Mouse (Mus musculus) brown adipose tissue, adult 24 weeks (tissue): Measurements from ENCODE around the gene Ccp110. TPM values are rescaled to one million over a fixed set of nuclear protein-coding genes. Genes with fewer than 3 reads are reported as not detected.

ENCODE experiments used
- H3K27ac ChIP-seq: fragments of 200-500 bp; replicated peaks from 2 replicates; pipeline ENCODE4 v1.5.1; 2012; ENCODE audit warnings: low read depth, mild to moderate bottlenecking, low read length
- H3K4me1 ChIP-seq: fragments of 200-500 bp; 2 replicates; pipeline ENCODE4 v1.6.1; 2012; ENCODE audit warnings: low read length, mixed read lengths; ENCODE audit not compliant: control insufficient read depth, insufficient read depth, insufficient read length
- H3K4me3 ChIP-seq: fragments of 200-500 bp; 2 replicates; pipeline ENCODE4 v1.5.1; 2012; ENCODE audit warnings: low read depth, mild to moderate bottlenecking, low read length, moderate library complexity; ENCODE audit not compliant: insufficient read depth
- polyA plus RNA-seq: library from polyadenylated mRNA; stranded (reverse); fragments of >200 nt; gene quantifications from 2 replicates; pipeline ENCODE4 v1.2.4, GENCODE M21; 2012; ENCODE audit not compliant: missing spikeins, insufficient read depth, insufficient read length

The Ccp110 gene
- polyA plus RNA-seq: 1.0 and 1.3 TPM in 2 replicates

DNA sequence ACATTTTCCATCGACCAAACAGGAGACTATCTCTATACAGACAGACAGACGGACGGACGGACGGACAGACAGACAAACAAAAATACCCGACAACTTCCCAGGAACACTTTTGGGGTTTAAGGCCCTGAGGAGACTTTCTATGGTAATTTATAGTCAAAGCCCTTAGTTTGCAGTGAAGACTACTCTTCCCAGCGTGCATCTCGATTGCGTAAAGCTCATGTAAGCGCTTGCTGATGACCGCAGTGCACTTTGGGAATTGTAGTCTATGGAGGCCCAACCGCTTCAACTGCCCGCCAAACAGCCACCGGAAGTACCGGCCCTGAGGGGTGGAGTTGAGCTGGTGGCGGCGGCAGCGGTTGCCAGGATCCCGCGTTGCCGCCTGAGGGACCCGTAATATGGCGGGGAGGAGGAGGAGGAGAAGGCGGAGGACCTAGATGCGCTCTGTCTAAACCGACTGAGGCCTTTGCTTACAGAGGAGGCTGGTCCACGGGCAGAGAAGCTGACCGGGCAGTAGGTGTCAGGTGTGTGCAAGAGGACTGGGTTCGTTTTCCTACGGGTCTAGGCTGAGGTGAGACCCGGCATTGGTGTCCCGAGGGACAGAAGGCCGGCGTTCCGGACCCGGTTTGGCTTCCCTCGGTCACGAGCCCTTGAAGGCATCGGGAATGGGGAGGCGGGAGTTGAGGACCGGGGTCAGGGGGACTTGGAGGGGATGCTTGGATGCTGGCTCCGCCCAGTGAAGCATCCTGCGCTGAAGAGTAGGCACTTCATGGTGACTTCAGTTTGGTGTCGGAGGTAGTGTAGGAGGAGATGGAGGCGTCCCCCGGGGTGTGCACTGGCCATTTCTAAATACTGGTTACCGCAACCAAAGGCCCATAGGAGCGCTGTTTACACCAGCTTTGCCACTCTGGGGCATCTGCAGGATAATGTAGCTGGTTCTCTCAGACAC is at the start of gene Ccp110:
Ccp110 (plus strand) TSS at position 325 of the 946 bp plus-strand sequence.
- Histone ChIP-seq H3K4me1 (peaks cover 3% of the 10 kb centered on the region; the same call in 1 of the 2 replicates), H3K4me3 (peak within 1 kb of the TSS; percentile 73), H3K27ac (no peak within 1 kb of the TSS)

DNA sequence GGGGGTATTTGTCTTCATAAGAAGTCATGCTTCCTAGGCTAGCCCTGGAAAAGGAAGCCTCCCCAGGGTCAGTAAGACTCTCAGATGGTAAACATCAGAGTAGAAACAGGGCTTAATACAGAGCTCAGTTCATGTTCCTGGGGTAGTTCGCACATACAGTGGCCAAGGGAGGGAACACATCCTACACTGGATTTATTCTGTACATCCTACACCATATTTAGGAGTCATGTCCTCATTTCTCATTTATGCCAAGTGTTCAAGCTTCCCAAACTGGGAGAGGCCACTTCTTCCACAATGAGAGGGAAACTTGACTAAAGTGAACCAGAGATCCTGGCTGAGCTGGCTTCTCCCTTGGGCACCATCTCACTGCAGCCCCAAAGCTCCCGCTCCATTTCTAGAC is 44.6 kb upstream of the Ccp110 start:
- Histone ChIP-seq H3K4me3 (no peak overlapping the region), H3K4me1 (no peaks in the 10 kb centered on the region), H3K27ac (no peak overlapping the region)

DNA sequence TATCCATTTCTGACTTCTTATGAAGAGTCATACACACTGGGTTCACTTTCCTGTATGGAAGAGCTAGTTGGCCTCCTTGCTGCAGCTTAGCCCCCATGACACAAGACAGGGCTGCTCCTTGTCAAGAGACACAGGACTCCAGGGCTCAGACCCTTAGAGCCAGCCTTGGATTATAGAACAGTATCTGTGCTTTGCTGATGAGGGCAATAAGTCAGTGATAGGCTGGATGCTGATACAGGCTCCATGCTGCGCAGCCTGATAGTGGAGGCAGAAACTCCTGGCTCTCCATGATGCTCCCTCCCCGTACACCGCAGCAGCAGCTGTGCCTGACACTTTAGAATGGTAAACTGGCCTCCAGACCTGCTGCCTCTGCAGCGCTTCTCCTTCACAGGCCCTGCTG is 42.2 kb upstream of the Ccp110 start:
- H3K27ac ChIP-seq: no peak overlapping the region
- no peaks in the 10 kb centered on the region for H3K4me1 ChIP-seq
- no peak overlapping the region for H3K4me3 ChIP-seq

DNA sequence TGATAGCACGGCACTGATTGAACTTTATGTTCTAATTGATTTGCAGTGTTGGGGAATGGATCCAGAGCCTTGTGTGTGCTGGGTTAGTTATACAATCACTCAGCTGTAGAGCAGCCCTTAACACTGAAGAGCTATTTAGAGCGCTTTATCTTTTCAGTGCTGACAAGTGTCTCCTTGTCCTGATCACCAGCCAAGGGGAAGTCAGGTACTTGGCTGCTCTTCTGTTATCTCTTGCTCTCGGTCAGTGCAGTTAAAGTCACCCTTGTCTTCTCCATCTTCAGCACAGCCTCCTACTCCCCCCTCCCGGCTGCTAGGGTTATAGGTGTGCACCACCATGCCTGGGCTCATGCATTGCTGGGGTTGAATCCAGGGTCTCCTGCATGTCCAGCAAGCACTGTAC is 35.5 kb upstream of the Ccp110 start:
- no peaks in the 10 kb centered on the region for H3K4me1 ChIP-seq
- H3K27ac ChIP-seq: no peak overlapping the region

DNA sequence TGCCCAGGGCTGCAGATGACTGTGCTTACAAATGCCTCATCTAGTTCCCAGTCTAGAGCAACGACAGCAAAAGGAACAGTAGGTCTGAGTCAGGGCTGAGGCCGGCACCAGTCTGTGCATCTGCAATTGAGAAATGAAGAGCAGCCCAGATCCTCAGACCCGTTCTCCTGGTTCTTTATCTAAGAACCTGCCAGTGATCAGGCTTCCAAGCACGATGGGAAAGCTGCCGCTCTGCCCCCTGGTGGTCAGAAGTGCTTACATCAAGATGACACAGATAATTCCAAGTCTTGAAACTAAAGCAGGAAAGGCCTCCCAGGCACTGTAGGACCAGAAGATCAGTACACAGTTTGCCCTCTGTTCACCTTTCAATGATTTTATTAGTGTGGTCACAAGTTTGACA is 24.2 kb upstream of the Ccp110 start:
- no peak overlapping the region for H3K4me3 ChIP-seq
- no peaks in the 10 kb centered on the region for H3K4me1 ChIP-seq
- no peak overlapping the region for H3K27ac ChIP-seq

More for the DNA sequence above, 35.5 kb upstream of the Ccp110 start:
- H3K4me3 ChIP-seq: no peak overlapping the region

DNA sequence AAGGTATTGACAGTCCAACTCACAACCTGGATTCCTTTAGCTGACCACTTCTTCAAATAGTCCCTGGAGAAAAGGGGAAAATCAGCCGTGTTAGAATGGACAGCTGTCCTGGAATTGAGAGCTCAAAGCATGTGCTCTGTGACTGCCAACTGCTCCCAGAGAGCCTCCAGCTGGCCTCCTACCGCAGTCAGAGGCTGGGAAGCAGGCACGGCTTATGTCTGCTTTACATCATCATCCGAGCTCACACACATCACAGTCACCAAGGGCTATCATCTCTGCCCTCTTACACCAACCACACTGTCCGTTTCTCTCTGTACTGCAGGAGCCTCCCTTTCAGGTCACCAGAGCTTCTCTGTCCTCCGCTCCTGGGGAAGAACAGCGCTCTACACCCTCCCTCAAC is 23.3 kb upstream of the Ccp110 start:
- no peak overlapping the region for H3K27ac ChIP-seq

DNA sequence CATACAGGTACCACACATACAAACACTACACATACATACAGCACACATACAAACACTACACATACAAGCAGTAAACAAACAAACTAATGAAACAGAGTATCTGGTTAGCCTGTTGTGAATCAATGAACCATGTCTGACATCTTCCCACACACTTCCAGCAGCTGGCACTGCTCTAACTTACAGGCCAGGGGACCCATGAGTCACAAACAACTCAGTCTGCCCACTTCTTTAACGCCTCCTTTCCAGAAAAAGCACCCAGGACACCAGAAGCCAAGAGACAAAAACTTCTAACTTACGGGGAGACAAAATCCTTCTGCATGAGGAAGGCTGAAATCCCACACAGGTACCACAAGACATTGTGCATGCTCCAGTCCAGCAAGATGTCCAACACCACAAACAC is 21.1 kb upstream of the Ccp110 start:
- Histone ChIP-seq H3K4me1 (no peaks in the 10 kb centered on the region), H3K4me3 (no peak overlapping the region), H3K27ac (no peak overlapping the region)

More for the DNA sequence above, 23.3 kb upstream of the Ccp110 start:
- H3K4me3 ChIP-seq: no peak overlapping the region
- H3K4me1 ChIP-seq: no peaks in the 10 kb centered on the region

DNA sequence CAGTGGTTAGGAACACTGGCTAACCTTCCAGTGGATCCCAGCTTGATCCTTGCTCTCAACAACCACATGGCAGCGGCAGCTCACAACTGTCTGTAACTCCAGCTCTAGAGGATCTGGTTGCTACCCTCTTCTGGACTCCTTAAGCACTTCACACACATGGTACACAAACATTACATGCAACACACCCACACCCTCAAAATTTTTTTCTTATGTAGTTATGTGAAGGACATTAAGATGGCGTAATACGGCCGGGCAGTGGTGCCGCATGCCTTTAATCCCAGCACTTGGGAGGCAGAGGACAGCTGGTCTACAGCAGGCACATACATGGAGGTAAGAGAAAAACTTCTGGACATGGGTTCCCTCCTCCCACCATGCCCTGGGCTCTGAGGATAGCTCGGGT is 16.2 kb upstream of the Ccp110 start:
- no peak overlapping the region for H3K27ac ChIP-seq
- no peak overlapping the region for H3K4me3 ChIP-seq
- no peaks in the 10 kb centered on the region; the same call in 1 of the 2 replicates for H3K4me1 ChIP-seq

DNA sequence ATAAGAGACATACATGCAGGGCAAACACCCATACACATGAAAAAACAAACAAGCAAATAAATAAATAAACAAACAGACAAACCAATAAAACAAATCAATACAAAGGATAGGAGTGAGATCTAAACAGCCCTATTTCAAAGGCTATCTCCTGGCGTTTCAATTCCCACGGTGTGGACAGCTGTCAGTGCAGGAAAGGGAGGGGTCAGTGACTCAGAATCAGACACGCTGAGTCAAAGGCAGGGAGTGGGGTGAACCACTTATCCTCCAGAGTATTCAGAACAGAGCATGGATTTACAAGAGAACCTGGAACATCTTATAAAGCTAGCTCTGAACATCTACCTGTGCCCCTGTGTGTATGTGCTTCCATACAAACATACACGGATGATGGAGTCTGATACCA is 15.2 kb upstream of the Ccp110 start:
- Histone ChIP-seq H3K4me3 (no peak overlapping the region), H3K27ac (no peak overlapping the region), H3K4me1 (peaks cover 3% of the 10 kb centered on the region)

DNA sequence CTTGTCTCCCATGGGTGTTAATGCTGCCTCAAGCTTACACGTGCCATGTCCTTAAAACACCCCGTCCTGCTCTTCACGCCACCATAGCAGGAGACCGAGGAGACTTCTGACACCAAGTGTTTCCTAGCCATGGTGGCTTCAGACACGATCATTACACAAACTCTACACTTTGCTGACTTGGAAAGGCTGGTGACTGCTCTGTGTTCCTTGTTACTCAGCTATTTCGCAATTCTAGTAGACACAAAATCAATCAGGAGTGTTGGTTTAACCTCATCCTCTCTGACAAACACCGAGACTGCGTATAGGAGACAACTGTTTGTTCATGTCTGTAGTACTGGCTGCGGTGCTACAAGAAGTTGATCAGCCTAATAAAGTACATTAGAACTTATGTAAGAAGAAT is 13.5 kb upstream of the Ccp110 start:
- Histone ChIP-seq H3K27ac (no peak overlapping the region), H3K4me1 (peaks cover 12% of the 10 kb centered on the region), H3K4me3 (no peak overlapping the region)

DNA sequence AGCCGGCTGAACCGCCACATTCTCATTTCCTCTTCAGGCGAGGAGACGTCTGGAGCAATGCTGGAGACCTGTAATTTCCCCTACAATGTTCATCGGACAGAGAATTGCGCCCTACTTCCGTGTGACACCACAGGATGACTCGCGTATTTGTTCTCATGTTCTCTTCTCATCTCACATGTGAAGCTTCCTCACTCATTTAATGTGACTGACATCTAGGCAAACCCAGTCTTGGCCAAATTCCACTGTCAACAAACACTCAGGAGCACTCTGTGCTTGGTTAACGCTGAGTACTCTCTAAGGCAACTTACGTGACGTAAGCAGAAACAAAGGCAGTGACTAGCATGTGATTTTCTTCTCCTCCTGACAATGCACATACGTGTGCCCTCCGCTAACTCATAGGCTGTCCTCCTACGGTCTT is 9.2 kb upstream of the Ccp110 start:
- H3K27ac ChIP-seq: peak overlapping the region; percentile 54
- H3K4me1 ChIP-seq: peaks cover 16% of the 10 kb centered on the region
- no peak overlapping the region for H3K4me3 ChIP-seq

DNA sequence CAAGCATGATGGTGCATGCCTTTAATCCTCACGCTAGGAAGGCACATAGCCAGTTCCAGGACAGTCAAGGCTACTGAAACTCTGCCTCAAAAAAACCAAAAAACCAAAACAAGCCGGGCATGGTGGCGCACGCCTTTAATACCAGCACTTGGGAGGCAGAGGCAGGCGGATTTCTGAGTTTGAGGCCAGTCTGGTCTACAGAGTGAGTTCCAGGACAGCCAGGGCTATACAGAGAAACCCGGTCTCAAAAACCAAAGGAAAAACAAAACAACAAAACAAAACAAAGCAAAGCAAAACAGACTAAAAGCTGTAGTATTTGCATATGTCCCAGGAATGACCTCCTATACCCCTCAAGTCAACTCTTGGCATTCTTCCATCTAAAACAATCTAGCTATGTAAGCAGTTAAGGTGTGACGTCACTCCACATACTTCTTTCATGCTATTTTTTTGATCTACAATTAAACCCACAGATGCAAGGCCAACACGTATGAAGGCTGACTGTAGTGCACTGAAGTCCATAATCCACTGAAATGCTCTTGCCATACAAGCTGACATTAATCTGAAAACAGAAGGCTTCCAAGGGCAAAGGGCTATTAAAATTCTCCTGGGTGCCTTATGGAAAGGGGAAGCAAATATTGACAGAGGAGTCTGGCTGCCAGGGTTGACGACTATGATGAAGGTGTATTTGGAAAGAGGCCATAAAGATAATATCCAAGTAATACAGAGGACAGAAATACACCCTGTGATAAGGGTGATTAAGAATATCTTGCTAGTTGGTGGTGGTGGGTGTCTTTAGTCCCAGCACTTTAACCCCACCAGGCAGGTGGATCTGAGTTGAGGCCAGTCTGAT is 8.1 kb upstream of the Ccp110 start:
- peak overlapping the region; percentile 85 for H3K4me3 ChIP-seq
- peaks cover 16% of the 10 kb centered on the region for H3K4me1 ChIP-seq
- H3K27ac ChIP-seq: peak overlapping the region; percentile 55

DNA sequence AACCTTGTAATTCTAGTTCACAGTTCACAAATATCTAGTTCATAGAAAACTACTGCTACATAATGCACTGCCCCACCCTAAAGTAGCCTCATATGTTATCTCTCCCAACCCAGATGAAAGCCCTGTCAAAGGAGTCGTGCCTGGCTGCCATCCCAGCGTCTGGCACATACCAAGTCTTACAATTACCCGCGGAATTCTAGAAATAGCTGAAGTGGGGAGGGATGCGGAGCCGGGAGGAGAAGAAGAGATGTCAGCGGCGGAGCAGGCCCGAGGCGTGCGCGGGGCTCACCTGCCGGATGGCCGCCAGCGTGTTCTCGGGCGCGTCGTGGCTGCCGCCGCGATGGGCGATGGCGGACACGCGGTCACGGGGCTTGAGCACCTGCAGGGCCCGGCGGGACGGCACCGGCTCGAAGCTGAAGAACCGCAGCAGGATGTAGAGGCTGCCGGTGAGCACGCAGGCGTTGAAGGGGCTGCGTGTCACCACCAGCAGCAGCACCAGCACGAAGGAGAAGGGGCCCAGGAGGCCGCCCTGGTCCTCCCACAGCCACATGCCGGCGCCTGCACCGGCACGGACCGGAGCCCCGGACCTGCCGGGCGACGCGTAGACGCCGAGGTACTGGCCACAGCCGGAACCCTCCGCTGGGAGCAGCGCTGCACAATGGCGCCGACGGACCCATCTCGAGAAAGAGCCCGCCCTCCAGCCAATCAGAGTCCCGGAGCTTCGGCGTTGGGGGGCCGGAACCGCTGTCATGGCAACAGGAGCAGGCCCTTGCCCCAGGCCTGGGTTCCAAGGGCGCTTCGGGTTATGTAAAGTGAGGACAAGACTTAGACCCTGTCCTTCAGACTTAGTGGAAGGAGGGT is 7.0 kb upstream of the Ccp110 start, which contains the start of gene Gde1:
Gde1 (minus strand) TSS at position 678 of the 861 bp plus-strand sequence.
- H3K27ac ChIP-seq: peak within 1 kb of the TSS; percentile 93
- peaks cover 16% of the 10 kb centered on the region for H3K4me1 ChIP-seq
- peak within 1 kb of the TSS; percentile 85 for H3K4me3 ChIP-seq

DNA sequence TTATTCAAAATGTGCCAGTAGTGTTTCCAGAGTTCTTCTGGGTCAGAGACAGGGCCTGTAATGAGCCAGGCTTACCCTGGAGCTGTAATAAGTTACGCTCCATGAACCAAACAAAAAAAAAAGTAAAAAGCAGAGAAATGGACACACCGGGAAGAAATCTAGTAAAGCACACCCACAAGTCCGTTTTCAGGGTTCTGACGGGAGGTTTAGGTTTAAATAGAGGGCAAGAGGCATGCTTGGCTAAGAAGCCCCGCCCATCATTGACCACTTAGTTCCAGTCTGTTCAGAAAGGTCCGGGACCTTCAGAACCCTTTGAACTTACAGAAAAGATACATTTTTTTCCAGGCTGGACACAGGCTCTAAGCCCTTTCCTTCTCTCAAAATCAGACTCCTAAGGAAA is 6.3 kb upstream of the Ccp110 start:
- peak overlapping the region; percentile 85 for H3K4me3 ChIP-seq
- H3K4me1 ChIP-seq: peaks cover 16% of the 10 kb centered on the region
- peak overlapping the region; percentile 93 for H3K27ac ChIP-seq
